Mouse (Mus musculus): Measurements from ENCODE around the gene Slc16a1.

- TF ChIP-seq CTCF (IDR thresholded peaks at IDR 0.05; ENCODE audit: control insufficient read depth, insufficient read depth, low read length) (no peak), POLR2A (IDR thresholded peaks at IDR 0.05; ENCODE audit: borderline replicate concordance, control insufficient read depth, low read depth, low read length) (no peak)
These were observed 2.4 kb downstream of the Slc16a1 start for GRCm38 (mm10) chr3:104640855-104641254.

All from bone marrow, adult 2 months (tissue).